Mouse (Mus musculus) left cerebral cortex, adult 2 months (tissue): ENCODE measurements at regions not wholly inside any gene's neighbourhood (a gene's known extent, or its start where the extent isn't known, plus 50 kb on each side); places are given as distances from the start of the nearest gene placed in this dataset.
"Not testable (repeated sequence)": the region's sequence is repeated elsewhere in the genome, so short reads cannot be mapped to it uniquely, and the experiment has no call there.

Source experiments
- DNase-seq, 2 experiments: peaks; one replicate each; pipeline ENCODE4 v3.0.0; 2021 to 2022; ENCODE audit warnings: low spot score in 2 of 2, mixed read lengths in 1 of 2; ENCODE audit errors: extremely low spot score in 1 of 2
- H3K27ac ChIP-seq: fragments of 200-600 bp; 2 replicates; pipeline ENCODE4 v1.8.1; 2022
- H3K4me3 ChIP-seq: fragments of 200-600 bp; 2 replicates; pipeline ENCODE4 v1.8.1; 2022
- CTCF ChIP-seq: fragments of 200-600 bp; IDR thresholded peaks from 2 replicates; pipeline ENCODE4 v1.8.1; 2022; ENCODE audit warnings: antibody characterized with exemption, mild to moderate bottlenecking, moderate library complexity
- intact Hi-C: fragments of 180-260 bp; cut with DNase I; formaldehyde crosslinking; loops from one replicate; pipeline ENCODE4 v1.15.1; 2025

- H3K27ac ChIP-seq, result no peak overlapping the region
- DNase-seq, result no peak
- no peak overlapping the region for H3K4me3 ChIP-seq
- intact Hi-C loops, result loop anchor here (5.0 kb wide), 1 partner anchor 978 kb away; no protein-coding TSS in a partner anchor
- no peak for TF ChIP-seq CTCF
Measured at GRCm38 (mm10) chr8:35160230-35160629, 605.4 kb upstream of the Gm19410 start.

- intact Hi-C loops, result loop anchor here (5.0 kb wide), 1 partner anchor 980 kb away; no protein-coding TSS in a partner anchor
- H3K4me3 ChIP-seq, H3K27ac ChIP-seq, DNase-seq: not testable (repeated sequence)
Measured at GRCm38 (mm10) chr8:35162166-35162565, 603.4 kb upstream of the Gm19410 start.

- TF ChIP-seq CTCF, result no peak
- no peak for DNase-seq
- intact Hi-C loops, result no loop called here
- H3K27ac ChIP-seq, result no peak overlapping the region
- no peak overlapping the region for H3K4me3 ChIP-seq
Measured at GRCm38 (mm10) chr8:35166611-35167010, 599.0 kb upstream of the Gm19410 start.

- intact Hi-C loops, result no loop called here
- TF ChIP-seq CTCF, result no peak
- no peak for DNase-seq
- no peak overlapping the region for H3K4me3 ChIP-seq
- no peak overlapping the region for H3K27ac ChIP-seq
Measured at GRCm38 (mm10) chr8:35171536-35172310, 593.9 kb upstream of the Gm19410 start.

GRCm38 (mm10) chr8:35177314-35177713 lies 588.3 kb upstream of the Gm19410 start:
- H3K4me3 ChIP-seq, result no peak overlapping the region
- intact Hi-C loops, result no loop called here
- no peak overlapping the region for H3K27ac ChIP-seq
- TF ChIP-seq CTCF, result no peak
- no peak for DNase-seq

GRCm38 (mm10) chr8:35180075-35180474 lies 585.5 kb upstream of the Gm19410 start:
- no peak for TF ChIP-seq CTCF
- intact Hi-C loops, result no loop called here
- H3K4me3 ChIP-seq, result no peak overlapping the region
- no peak for DNase-seq
- H3K27ac ChIP-seq, result no peak overlapping the region

GRCm38 (mm10) chr8:35182141-35182540 lies 583.4 kb upstream of the Gm19410 start:
- H3K4me3 ChIP-seq, result no peak overlapping the region
- intact Hi-C loops, result no loop called here
- H3K27ac ChIP-seq, result no peak overlapping the region
- TF ChIP-seq CTCF, result no peak
- no peak for DNase-seq

GRCm38 (mm10) chr8:35183423-35183822 lies 582.2 kb upstream of the Gm19410 start:
- no peak overlapping the region for H3K27ac ChIP-seq
- no peak for DNase-seq
- intact Hi-C loops, result no loop called here
- TF ChIP-seq CTCF, result no peak
- H3K4me3 ChIP-seq, result no peak overlapping the region

GRCm38 (mm10) chr8:35185165-35185564 lies 580.4 kb upstream of the Gm19410 start:
- TF ChIP-seq CTCF, result no peak
- H3K27ac ChIP-seq, result no peak overlapping the region
- intact Hi-C loops, result no loop called here
- H3K4me3 ChIP-seq, result no peak overlapping the region
- no peak for DNase-seq

- intact Hi-C loops, result no loop called here
- Histone ChIP-seq H3K4me3 (no peak overlapping the region), H3K27ac (no peak overlapping the region)
- no peak for DNase-seq
- no peak for TF ChIP-seq CTCF
Measured at GRCm38 (mm10) chr8:35188531-35188930, 577.1 kb upstream of the Gm19410 start.

GRCm38 (mm10) chr8:35189695-35190094 lies 575.9 kb upstream of the Gm19410 start:
- Histone ChIP-seq H3K4me3 (no peak overlapping the region), H3K27ac (no peak overlapping the region)
- intact Hi-C loops, result loop anchor here (10.0 kb wide), 1 partner anchor 275 kb away; no protein-coding TSS in a partner anchor
- TF ChIP-seq CTCF, result no peak
- no peak for DNase-seq

GRCm38 (mm10) chr8:35192515-35192914 lies 573.1 kb upstream of the Gm19410 start:
- intact Hi-C loops, result loop anchor here (10.0 kb wide), 1 partner anchor 272 kb away; no protein-coding TSS in a partner anchor
- TF ChIP-seq CTCF, result no peak
- no peak for DNase-seq
- no peak overlapping the region for H3K4me3 ChIP-seq
- no peak overlapping the region for H3K27ac ChIP-seq

- TF ChIP-seq CTCF, result peak; percentile 28; the same call in 1 of the 2 replicates
- Histone ChIP-seq H3K4me3 (no peak overlapping the region), H3K27ac (no peak overlapping the region)
- intact Hi-C loops, result loop anchor here (10.0 kb wide), 1 partner anchor 271 kb away; no protein-coding TSS in a partner anchor
- no peak for DNase-seq
Measured at GRCm38 (mm10) chr8:35193771-35194170, 571.8 kb upstream of the Gm19410 start.
